Mouse (Mus musculus) olfactory bulb, adult 2 months (tissue): ENCODE data around the gene Rassf3.

Experiments used
- CTCF ChIP-seq: fragments of 200-500 bp; IDR thresholded peaks from 2 replicates; pipeline ENCODE4 v1.5.1; 2012; ENCODE audit warnings: low read depth, mild to moderate bottlenecking, low read length, moderate library complexity; ENCODE audit not compliant: insufficient read depth
- POLR2A ChIP-seq: fragments of 200-500 bp; IDR thresholded peaks from 2 replicates; pipeline ENCODE4 v1.6.1; 2012; ENCODE audit warnings: mild to moderate bottlenecking, low read depth, low read length, moderate library complexity; ENCODE audit not compliant: insufficient read depth

GRCm38 (mm10) chr10:121498481-121498904, 22.3 kb upstream of the Rassf3 start:
- TF ChIP-seq CTCF (no peak), POLR2A (no peak)
